Mouse (Mus musculus) liver, adult 2 months (tissue): Measurements from ENCODE around the gene Sstr1. TPM values are rescaled to one million over a fixed set of nuclear protein-coding genes. Genes with fewer than 3 reads are reported as not detected.

Experiments used
- DNase-seq: peaks from one replicate; pipeline ENCODE4 v3.0.0-alpha.2; 2011; ENCODE audit warnings: low read depth, low spot score; ENCODE audit errors: extremely low read depth
- H3K27ac ChIP-seq: fragments of 200-500 bp; replicated peaks from 2 replicates; pipeline ENCODE4 v1.5.1; 2012; ENCODE audit warnings: low read depth, mild to moderate bottlenecking, control low read depth, inconsistent platforms, low read length; ENCODE audit not compliant: insufficient read depth
- H3K27me3 ChIP-seq: fragments of 200-500 bp; 2 replicates; pipeline ENCODE4 v1.6.1; 2012; ENCODE audit warnings: mild to moderate bottlenecking, moderate library complexity, low read length, inconsistent platforms; ENCODE audit not compliant: control insufficient read depth, insufficient read depth
- H3K36me3 ChIP-seq: fragments of 200-500 bp; 2 replicates; pipeline ENCODE4 v1.6.1; 2012; ENCODE audit warnings: low read length, inconsistent platforms; ENCODE audit not compliant: control insufficient read depth, insufficient read depth
- H3K4me1 ChIP-seq: fragments of 200-500 bp; 2 replicates; pipeline ENCODE4 v1.6.1; 2011; ENCODE audit warnings: low read length; ENCODE audit not compliant: control insufficient read depth, insufficient read depth
- H3K4me3 ChIP-seq: fragments of 200-500 bp; 2 replicates; pipeline ENCODE4 v1.5.1; 2011; ENCODE audit warnings: low read depth, mild to moderate bottlenecking, control low read depth, low read length, moderate library complexity; ENCODE audit not compliant: insufficient read depth
- H3K79me2 ChIP-seq: fragments of 200-500 bp; 2 replicates; pipeline ENCODE4 v1.6.1; 2012; ENCODE audit warnings: inconsistent platforms, mild to moderate bottlenecking, low read length, moderate library complexity; ENCODE audit not compliant: control insufficient read depth, insufficient read depth
- H3K9ac ChIP-seq: fragments of 200-500 bp; 2 replicates; pipeline ENCODE4 v1.6.1; 2012; ENCODE audit warnings: low read depth, mild to moderate bottlenecking, control low read depth, inconsistent platforms, low read length
- CTCF ChIP-seq: fragments of 200-500 bp; IDR thresholded peaks from 2 replicates; pipeline ENCODE4 v1.5.1; 2011; ENCODE audit warnings: low read depth, low read length, control low read depth
- POLR2A ChIP-seq: fragments of 200-500 bp; IDR thresholded peaks from 2 replicates; pipeline ENCODE4 v1.6.1; 2011; ENCODE audit warnings: low read length, control low read depth; ENCODE audit not compliant: insufficient read depth; ENCODE audit errors: extremely low read depth
- WGBS: fragments of 180-500 bp; shearing (Covaris S2); methylation state at CpG from one replicate; pipeline ENCODE4 v1.1.7; 2018; 5-methylcytosine and 5-hydroxymethylcytosine counted together
- polyA plus RNA-seq: library from polyadenylated mRNA; depleted of rRNA; stranded (reverse); fragments of >200 nt; gene quantifications from 2 replicates; pipeline ENCODE4 v1.2.3, GENCODE M21; 2012
- total RNA-seq: library from RNA; depleted of rRNA; stranded (reverse); fragments of >200 nt; gene quantifications from 2 replicates; pipeline ENCODE4 v1.2.3, GENCODE M21; 2014

Gene Sstr1
- total and polyA plus RNA-seq, 2 experiments, result not detected

DNA sequence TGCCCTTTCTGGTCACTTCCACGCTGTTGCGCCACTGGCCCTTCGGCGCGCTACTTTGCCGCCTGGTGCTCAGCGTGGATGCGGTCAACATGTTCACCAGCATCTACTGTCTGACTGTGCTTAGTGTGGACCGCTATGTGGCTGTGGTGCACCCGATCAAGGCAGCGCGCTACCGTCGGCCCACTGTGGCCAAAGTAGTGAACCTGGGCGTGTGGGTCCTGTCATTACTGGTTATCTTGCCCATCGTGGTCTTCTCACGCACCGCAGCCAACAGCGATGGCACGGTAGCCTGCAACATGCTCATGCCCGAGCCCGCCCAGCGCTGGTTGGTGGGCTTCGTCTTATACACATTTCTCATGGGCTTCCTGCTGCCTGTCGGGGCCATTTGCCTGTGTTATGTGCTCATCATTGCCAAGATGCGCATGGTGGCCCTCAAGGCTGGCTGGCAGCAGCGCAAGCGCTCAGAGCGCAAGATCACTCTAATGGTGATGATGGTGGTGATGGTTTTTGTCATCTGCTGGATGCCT is 1.4 kb downstream of the Sstr1 start:
- no peak overlapping the region for H3K27ac ChIP-seq
- H3K4me1 ChIP-seq, result peaks cover 7% of the 10 kb centered on the region; the same call in 1 of the 2 replicates
- TF ChIP-seq CTCF, result no peak
- TF ChIP-seq POLR2A, result no peak
- H3K36me3 ChIP-seq, result no peaks in the 10 kb centered on the region
- no peak overlapping the region for H3K9ac ChIP-seq
- peaks cover 7% of the 10 kb centered on the region for H3K27me3 ChIP-seq
- no peak for DNase-seq
- 6% methylated on average over 29 of the region's 29 CpGs for WGBS
- H3K4me3 ChIP-seq, result peak overlapping the region; percentile 33; the same call in 1 of the 2 replicates
- no peaks in the 10 kb centered on the region for H3K79me2 ChIP-seq

DNA sequence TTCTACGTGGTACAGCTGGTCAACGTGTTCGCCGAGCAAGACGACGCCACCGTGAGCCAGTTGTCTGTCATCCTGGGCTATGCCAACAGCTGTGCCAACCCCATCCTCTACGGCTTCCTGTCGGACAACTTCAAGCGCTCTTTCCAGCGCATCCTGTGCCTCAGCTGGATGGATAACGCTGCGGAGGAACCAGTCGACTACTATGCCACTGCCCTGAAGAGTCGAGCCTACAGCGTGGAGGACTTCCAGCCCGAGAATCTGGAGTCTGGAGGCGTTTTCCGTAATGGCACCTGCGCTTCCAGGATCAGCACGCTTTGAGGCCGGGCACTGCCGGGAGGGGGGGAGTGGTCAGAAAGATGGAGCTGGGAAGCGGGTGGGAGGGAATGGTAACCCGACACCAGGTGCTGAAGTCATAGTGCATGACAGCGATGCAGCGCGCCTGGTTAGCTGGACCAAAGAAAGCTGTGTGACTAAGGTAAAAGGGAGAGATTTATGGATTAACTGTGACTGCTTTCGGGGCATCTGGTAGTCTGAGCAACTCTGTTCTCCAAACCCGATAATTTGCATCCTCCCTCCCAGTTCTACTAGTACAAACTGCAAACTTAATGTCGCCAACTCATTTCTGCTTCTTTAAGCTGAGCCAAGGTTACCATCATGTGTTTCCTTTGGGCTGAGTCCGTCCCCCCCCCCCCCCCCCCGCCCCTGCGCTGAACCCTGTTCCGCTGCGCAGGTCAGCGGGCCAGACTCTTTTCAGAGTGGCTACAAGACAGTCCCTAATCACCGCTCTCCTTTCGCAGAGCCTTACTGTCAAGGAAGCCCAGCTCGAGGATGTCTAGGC is 2.1 kb downstream of the Sstr1 start:
- WGBS, result 2% methylated on average over 40 of the region's 40 CpGs
- Histone ChIP-seq H3K27ac (no peak overlapping the region; the same call in 1 of the 2 replicates), H3K27me3 (peaks cover 7% of the 10 kb centered on the region), H3K4me1 (peaks cover 7% of the 10 kb centered on the region; the same call in 1 of the 2 replicates), H3K4me3 (peak overlapping the region; percentile 33), H3K36me3 (no peaks in the 10 kb centered on the region), H3K79me2 (no peaks in the 10 kb centered on the region), H3K9ac (peak overlapping the region; percentile 34; the same call in 1 of the 2 replicates)
- TF ChIP-seq POLR2A, result no peak
- TF ChIP-seq CTCF, result no peak
- peak; percentile 12 for DNase-seq

DNA sequence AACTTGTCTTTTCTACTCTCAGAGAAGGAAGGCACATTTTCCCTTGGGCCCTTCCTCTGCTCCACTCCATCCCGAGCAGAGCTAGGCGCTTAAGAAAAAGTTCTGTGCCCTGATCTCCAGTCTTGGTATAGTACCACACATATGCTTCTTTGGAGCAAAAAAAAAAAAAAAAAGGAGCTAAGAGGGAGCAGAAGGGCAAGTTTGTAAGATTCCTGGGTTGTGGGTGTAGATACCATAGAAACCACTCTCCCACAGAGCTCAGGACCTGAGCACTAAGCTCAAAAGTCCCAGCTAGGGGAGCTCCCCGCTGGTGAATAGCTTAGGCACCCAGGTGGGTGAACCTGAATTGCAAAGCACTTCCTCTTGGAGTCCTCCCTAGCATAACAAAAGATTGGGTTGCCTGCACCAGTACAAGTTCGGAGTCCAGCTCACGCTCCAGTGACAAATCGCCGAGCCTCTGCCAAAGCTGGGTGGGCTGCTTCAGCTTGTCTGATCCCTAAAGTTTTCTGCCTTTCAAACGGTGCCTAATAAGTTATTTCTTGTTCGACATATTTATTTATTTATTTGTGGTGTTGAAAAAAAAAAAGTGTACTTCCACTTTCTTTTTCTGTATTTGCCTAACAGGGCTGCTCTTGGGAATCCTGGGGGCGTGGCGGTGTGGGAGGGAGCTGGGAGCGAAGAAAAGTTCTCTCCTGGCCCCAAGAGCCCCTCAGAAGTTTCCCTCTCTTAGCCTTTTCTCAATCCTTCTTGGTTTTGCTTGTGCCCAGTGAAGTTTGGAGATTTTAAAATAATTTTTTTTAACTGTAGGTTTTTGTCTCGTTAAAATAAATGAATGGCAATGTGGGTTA is 2.9 kb downstream of the Sstr1 start:
- H3K4me3 ChIP-seq, result peak overlapping the region; percentile 53
- TF ChIP-seq POLR2A, result no peak
- TF ChIP-seq CTCF, result no peak
- WGBS, result 11% methylated on average over 13 of the region's 13 CpGs
- H3K27me3 ChIP-seq, result peaks cover 7% of the 10 kb centered on the region
- DNase-seq, result peak; percentile 36
- peak overlapping the region; percentile 42; the same call in 1 of the 2 replicates for H3K9ac ChIP-seq
- no peaks in the 10 kb centered on the region for H3K79me2 ChIP-seq
- H3K36me3 ChIP-seq, result no peaks in the 10 kb centered on the region
- H3K27ac ChIP-seq, result no peak overlapping the region; the same call in 1 of the 2 replicates
- H3K4me1 ChIP-seq, result peaks cover 7% of the 10 kb centered on the region; the same call in 1 of the 2 replicates

DNA sequence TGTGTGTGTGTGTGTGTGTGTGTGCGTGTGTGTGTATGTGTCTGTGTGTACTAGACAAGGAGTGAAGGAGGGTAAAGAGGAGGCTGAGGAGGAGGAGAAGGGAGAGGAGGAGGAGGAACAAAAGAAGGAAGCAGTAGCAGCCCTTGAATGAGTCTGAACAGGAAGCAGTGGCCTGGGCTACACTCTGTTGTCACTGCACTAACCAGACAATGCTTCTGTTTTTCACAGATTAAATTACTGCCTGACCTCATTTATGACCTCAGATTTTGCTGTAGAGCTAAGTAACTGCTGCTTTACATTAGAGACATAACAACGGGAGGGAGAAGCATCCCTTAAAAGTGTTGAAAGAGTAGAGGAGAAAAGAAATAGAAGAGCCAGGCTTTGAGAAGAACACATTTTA is 4.6 kb downstream of the Sstr1 start:
- H3K4me3 ChIP-seq, result no peak overlapping the region
- H3K36me3 ChIP-seq, result no peaks in the 10 kb centered on the region
- peaks cover 7% of the 10 kb centered on the region; the same call in 1 of the 2 replicates for H3K4me1 ChIP-seq
- H3K27ac ChIP-seq, result no peak overlapping the region
- TF ChIP-seq CTCF (no peak), POLR2A (no peak)
- H3K79me2 ChIP-seq, result no peaks in the 10 kb centered on the region
- H3K27me3 ChIP-seq, result peaks cover 7% of the 10 kb centered on the region
- DNase-seq, result no peak
- no peak overlapping the region for H3K9ac ChIP-seq
- WGBS, result 67% methylated on average over 2 of the region's 2 CpGs

GRCm38 (mm10) chr12:58219078-58219477 is 7.5 kb downstream of the Sstr1 start:
- WGBS, result 83% methylated on average over 3 of the region's 3 CpGs
- no peak for TF ChIP-seq CTCF

More at GRCm38 (mm10) chr12:58219078-58219477, 7.5 kb downstream of the Sstr1 start:
- no peak overlapping the region for H3K9ac ChIP-seq
- no peaks in the 10 kb centered on the region for H3K79me2 ChIP-seq
- no peaks in the 10 kb centered on the region for H3K36me3 ChIP-seq
- no peak for DNase-seq
- no peak overlapping the region for H3K4me3 ChIP-seq
- H3K27me3 ChIP-seq, result no peaks in the 10 kb centered on the region
- H3K4me1 ChIP-seq, result 0 out of 2 replicates have a peak, but pooled peaks cover 2% of the 10 kb centered on the region
- no peak overlapping the region for H3K27ac ChIP-seq
